Comparison of ENCODE assay signal across 15 mouse cellular contexts in genomic region chr13:24605755-24606154, GRCm38 (mm10). TPM values are rescaled to one million over a fixed set of nuclear protein-coding genes. Genes with fewer than 3 reads are reported as not detected.
DNase-seq lines count a peak whose midpoint lies in the region; ATAC-seq and TF ChIP-seq lines count a peak whose summit lies in the region.
"Had no signal": no experiment of that assay in that cellular context is flagged by ENCODE, and none has a peak within 500 bp of the region (broad histone marks: within the 10 kb centered on the region; RNA-seq: fewer than 3 reads in every experiment).

No protein-coding gene starts in this region.

- intact Hi-C loops in heart, postnatal 14 days (cut with DNase I): no loop called here
- intact Hi-C loops in left cerebral cortex, postnatal 4 days (cut with DNase I): no loop called here

- H3K27ac ChIP-seq in heart, embryonic 10.5 days: peak overlapping the region; percentile 86
- peak overlapping the region; percentile 18; the same call in 1 of the 2 replicates for H3K27ac ChIP-seq in bone marrow, adult 2 months (ENCODE audit: control insufficient read depth, insufficient read depth, low read depth, low read length, poor library complexity)
- no peak overlapping the region for H3K27ac ChIP-seq in forebrain, postnatal 0 days (ENCODE audit: low read depth, low read length)
- H3K27ac ChIP-seq: liver, embryonic 13.5 days had no signal

- H3K4me2 ChIP-seq in forebrain, postnatal 0 days (ENCODE audit: low read depth): no peak overlapping the region
- H3K4me2 ChIP-seq: liver, embryonic 13.5 days had no signal

- peaks cover 40% of the 10 kb centered on the region for H3K4me1 ChIP-seq in heart, embryonic 10.5 days
- peaks cover 14% of the 10 kb centered on the region for H3K4me1 ChIP-seq in bone marrow, adult 2 months (ENCODE audit: control insufficient read depth, insufficient read depth, low read length)
- peaks cover 12% of the 10 kb centered on the region for H3K4me1 ChIP-seq in forebrain, postnatal 0 days (ENCODE audit: insufficient read depth)
- peaks cover 100% of the 10 kb centered on the region for H3K4me1 ChIP-seq in megakaryocyte, embryonic 14.5 days

- TF ChIP-seq CTCF in bone marrow, adult 2 months (IDR thresholded peaks at IDR 0.05; ENCODE audit: control insufficient read depth, insufficient read depth, low read length): no peak
- TF ChIP-seq CTCF in forebrain, postnatal 0 days (IDR thresholded peaks at IDR 0.05; ENCODE audit: low read depth): no peak

- TF ChIP-seq POLR2A in bone marrow, adult 2 months (IDR thresholded peaks at IDR 0.05; ENCODE audit: borderline replicate concordance, control insufficient read depth, low read depth, low read length): no peak

- ATAC-seq in forebrain, postnatal 0 days: peak; percentile 36
- ATAC-seq: intestine, postnatal 0 days; Patski had no signal

- H3K4me3 ChIP-seq in heart, embryonic 10.5 days: no peak overlapping the region
- no peak overlapping the region for H3K4me3 ChIP-seq in bone marrow, adult 2 months (replicated peaks; ENCODE audit: control insufficient read depth, low read depth, low read length)
- H3K4me3 ChIP-seq in forebrain, postnatal 0 days (ENCODE audit: low read depth, low read length): no peak overlapping the region
- peak overlapping the region; percentile 92 for H3K4me3 ChIP-seq in megakaryocyte, embryonic 14.5 days (replicated peaks)
- H3K4me3 ChIP-seq: heart, embryonic 12.5 days; liver, embryonic 13.5 days had no signal

- H3K9me3 ChIP-seq in heart, embryonic 10.5 days: no peaks in the 10 kb centered on the region
- no peaks in the 10 kb centered on the region for H3K9me3 ChIP-seq in forebrain, postnatal 0 days (ENCODE audit: low read length)
- H3K9me3 ChIP-seq in megakaryocyte, embryonic 14.5 days: no peaks in the 10 kb centered on the region
- H3K9me3 ChIP-seq: heart, embryonic 12.5 days; liver, embryonic 13.5 days had no signal

- WGBS in heart, embryonic 10.5 days: 60% methylated on average over 5 of the region's 5 CpGs
- WGBS in bone marrow, adult 2 months: 73% methylated on average over 5 of the region's 5 CpGs
- WGBS in forebrain, postnatal 0 days: 48% methylated on average over 5 of the region's 5 CpGs

- H3K36me3 ChIP-seq in heart, embryonic 10.5 days: no peaks in the 10 kb centered on the region
- no peaks in the 10 kb centered on the region for H3K36me3 ChIP-seq in forebrain, postnatal 0 days (ENCODE audit: insufficient read depth)
- H3K36me3 ChIP-seq in megakaryocyte, embryonic 14.5 days (replicated peaks; ENCODE audit: low read length): peaks cover 76% of the 10 kb centered on the region
- H3K36me3 ChIP-seq: heart, embryonic 12.5 days; liver, embryonic 13.5 days had no signal

- no peaks in the 10 kb centered on the region for H3K27me3 ChIP-seq in heart, embryonic 10.5 days (ENCODE audit: insufficient read depth, poor library complexity, severe bottlenecking)
- H3K27me3 ChIP-seq in forebrain, postnatal 0 days (ENCODE audit: insufficient read depth, low read length): no peaks in the 10 kb centered on the region
- no peaks in the 10 kb centered on the region for H3K27me3 ChIP-seq in megakaryocyte, embryonic 14.5 days (replicated peaks)
- H3K27me3 ChIP-seq: heart, embryonic 12.5 days; liver, embryonic 13.5 days; Patski had no signal

- H3K9ac ChIP-seq in forebrain, postnatal 0 days: no peak overlapping the region
- H3K9ac ChIP-seq: heart, embryonic 12.5 days; liver, embryonic 13.5 days had no signal

- DNase-seq in heart, embryonic 10.5 days (ENCODE audit: low spot score): no peak
- no peak for DNase-seq in heart, postnatal 14 days
- no peak for DNase-seq in forebrain, postnatal 0 days
- DNase-seq in left cerebral cortex, postnatal 4 days: no peak
- DNase-seq in lung, adult 18-20 months: no peak
- DNase-seq in ovary, postnatal 10 days (ENCODE audit: low spot score): no peak
- DNase-seq: adrenal gland, postnatal 14 days; cerebellum, adult 2 months; liver, embryonic 13.5 days; thymus, adult 18-20 months had no signal

RNA-seq across cellular contexts. Expression of gene Ripor2, which starts 23.8 kb away (rescaled TPM):
- polyA plus RNA-seq in heart, embryonic 10.5 days (2016; fragmentation: Nextera tagmentation; extraction: Ambion mirVana): 5.2 and 6.8 TPM in 2 replicates
- 1 to 10 TPM; 8.9 to 9.2 TPM for total RNA-seq in heart, postnatal 14 days (2021)
- polyA plus RNA-seq in bone marrow, adult 2 months (2011; ENCODE audit: insufficient read depth, insufficient read length, low replicate concordance, missing spikeins): 22.5 and 41.4 TPM in 2 replicates
- total RNA-seq in forebrain, postnatal 0 days (2014; rRNA removed): 51.5 and 53.2 TPM in 2 replicates
- 13.8 and 21.3 TPM in 2 replicates for polyA plus RNA-seq in forebrain, postnatal 0 days (2015; fragmentation: Nextera tagmentation; extraction: Ambion mirVana)
- 8.1 and 12.6 TPM in 2 replicates for polyA plus RNA-seq in megakaryocyte, embryonic 14.5 days (2012; ENCODE audit: insufficient read depth, low replicate concordance)
- 10 to 100 TPM; 55.7 to 56.5 TPM for total RNA-seq in left cerebral cortex, postnatal 4 days (2021)
